Mouse (Mus musculus) limb, embryonic 11.5 days (tissue): ENCODE measurements at regions not wholly inside any gene's neighbourhood (a gene's known extent, or its start where the extent isn't known, plus 50 kb on each side); places are given as distances from the start of the nearest gene placed in this dataset.

Experiments
- ATAC-seq: fragments of 200-750 bp; cut with Nextera tagmentation; 2 replicates; pipeline ENCODE4 v1.8.0; 2017; ENCODE audit warnings: low read depth; ENCODE audit not compliant: insufficient number of reproducible peaks, low FRiP score, low TSS enrichment
- DNase-seq: peaks from one replicate; pipeline ENCODE4 v3.0.0-alpha.2; 2015; ENCODE audit warnings: low spot score
- H3K27ac ChIP-seq: fragments of 300-500 bp; sonication (generic); replicated peaks from 2 replicates; pipeline ENCODE4 v1.5.1; 2014; ENCODE audit warnings: low read depth, mild to moderate bottlenecking, low read length
- H3K27me3 ChIP-seq: fragments of 300-500 bp; sonication (generic); 2 replicates; pipeline ENCODE4 v1.6.1; 2014; ENCODE audit warnings: mild to moderate bottlenecking, low read length, mixed read lengths; ENCODE audit not compliant: control insufficient read depth, insufficient read depth
- H3K36me3 ChIP-seq: fragments of 300-500 bp; sonication (generic); 2 replicates; pipeline ENCODE4 v1.6.1; 2014; ENCODE audit warnings: mild to moderate bottlenecking, low read length, moderate library complexity, mixed read lengths; ENCODE audit not compliant: control insufficient read depth, insufficient read depth
- H3K4me1 ChIP-seq: fragments of 300-500 bp; sonication (generic); 2 replicates; pipeline ENCODE4 v1.6.1; 2014; ENCODE audit warnings: low read length, mixed read lengths; ENCODE audit not compliant: control insufficient read depth, insufficient read depth
- H3K4me2 ChIP-seq: fragments of 300-500 bp; sonication (generic); 2 replicates; pipeline ENCODE4 v1.6.1; 2014; ENCODE audit warnings: low read depth, mild to moderate bottlenecking, moderate library complexity; ENCODE audit not compliant: severe bottlenecking
- H3K4me3 ChIP-seq: fragments of 300-500 bp; sonication (generic); 2 replicates; pipeline ENCODE4 v1.5.1; 2014; ENCODE audit warnings: low read depth, low read length
- H3K9ac ChIP-seq: fragments of 300-500 bp; sonication (generic); 2 replicates; pipeline ENCODE4 v1.6.1; 2014; ENCODE audit warnings: mild to moderate bottlenecking, low read length
- H3K9me3 ChIP-seq: fragments of 300-500 bp; sonication (generic); 2 replicates; pipeline ENCODE4 v1.6.1; 2016; ENCODE audit warnings: low read length; ENCODE audit not compliant: control insufficient read depth
- WGBS: fragments of 180-500 bp; shearing (Covaris S2); extraction: QIAGEN DNeasy Blood & Tissue Kit; methylation state at CpG from one replicate; pipeline ENCODE4 v1.1.7; 2014; 5-methylcytosine and 5-hydroxymethylcytosine counted together

GRCm38 (mm10) chr1:176644248-176644647, 169.6 kb downstream of the Cep170 start:
- H3K27me3 ChIP-seq: no peaks in the 10 kb centered on the region
- H3K4me3 ChIP-seq: no peak overlapping the region
- H3K9me3 ChIP-seq: no peaks in the 10 kb centered on the region
- no peak for DNase-seq
- no peaks in the 10 kb centered on the region for H3K36me3 ChIP-seq
- no peak overlapping the region for H3K27ac ChIP-seq
- no peak overlapping the region for H3K9ac ChIP-seq
- 35% methylated on average over 1 of the region's 1 CpGs for WGBS
- H3K4me2 ChIP-seq: no peak overlapping the region
- no peaks in the 10 kb centered on the region for H3K4me1 ChIP-seq
- no peak for ATAC-seq

- H3K9me3 ChIP-seq: no peaks in the 10 kb centered on the region
- H3K27me3 ChIP-seq: no peaks in the 10 kb centered on the region
- H3K27ac ChIP-seq: no peak overlapping the region
- no peaks in the 10 kb centered on the region for H3K36me3 ChIP-seq
- WGBS: 86% methylated on average over 4 of the region's 4 CpGs
- DNase-seq (no peak), ATAC-seq (no peak)
- H3K4me3 ChIP-seq: no peak overlapping the region
- no peaks in the 10 kb centered on the region for H3K4me1 ChIP-seq
- no peak overlapping the region for H3K9ac ChIP-seq
- H3K4me2 ChIP-seq: no peak overlapping the region
Measured at GRCm38 (mm10) chr1:176623171-176623570, 190.7 kb downstream of the Cep170 start.

- 89% methylated on average over 5 of the region's 5 CpGs for WGBS
- no peak for ATAC-seq
- H3K27me3 ChIP-seq: no peaks in the 10 kb centered on the region
- no peaks in the 10 kb centered on the region for H3K36me3 ChIP-seq
- no peak overlapping the region for H3K4me3 ChIP-seq
- H3K4me2 ChIP-seq: no peak overlapping the region
- H3K9ac ChIP-seq: no peak overlapping the region
- DNase-seq: no peak
- H3K4me1 ChIP-seq: no peaks in the 10 kb centered on the region
- H3K27ac ChIP-seq: no peak overlapping the region
- no peaks in the 10 kb centered on the region for H3K9me3 ChIP-seq
Measured at GRCm38 (mm10) chr1:176622213-176622612, 191.7 kb downstream of the Cep170 start.

- ATAC-seq (no peak), DNase-seq (no peak)
- Histone ChIP-seq H3K4me2 (no peak overlapping the region), H3K27ac (no peak overlapping the region), H3K36me3 (no peaks in the 10 kb centered on the region), H3K9ac (no peak overlapping the region), H3K27me3 (no peaks in the 10 kb centered on the region), H3K4me3 (no peak overlapping the region), H3K4me1 (no peaks in the 10 kb centered on the region), H3K9me3 (no peaks in the 10 kb centered on the region)
- 96% methylated on average over 2 of the region's 2 CpGs for WGBS
Measured at GRCm38 (mm10) chr1:176621285-176621684, 192.6 kb downstream of the Cep170 start.

GRCm38 (mm10) chr1:176618896-176619295, 195.0 kb downstream of the Cep170 start:
- no peaks in the 10 kb centered on the region for H3K9me3 ChIP-seq
- no peaks in the 10 kb centered on the region for H3K27me3 ChIP-seq
- H3K4me3 ChIP-seq: no peak overlapping the region
- DNase-seq: no peak
- no peak overlapping the region for H3K27ac ChIP-seq
- H3K9ac ChIP-seq: no peak overlapping the region
- H3K4me2 ChIP-seq: no peak overlapping the region
- no peaks in the 10 kb centered on the region for H3K4me1 ChIP-seq
- H3K36me3 ChIP-seq: no peaks in the 10 kb centered on the region
- no peak for ATAC-seq
- 84% methylated on average over 4 of the region's 4 CpGs for WGBS

- H3K27ac ChIP-seq: no peak overlapping the region
- DNase-seq (no peak), ATAC-seq (no peak)
- 81% methylated on average over 2 of the region's 2 CpGs for WGBS
- H3K4me2 ChIP-seq: no peak overlapping the region
- H3K9ac ChIP-seq: no peak overlapping the region
- no peaks in the 10 kb centered on the region for H3K27me3 ChIP-seq
- H3K4me1 ChIP-seq: no peaks in the 10 kb centered on the region
- no peak overlapping the region for H3K4me3 ChIP-seq
- H3K36me3 ChIP-seq: no peaks in the 10 kb centered on the region
- H3K9me3 ChIP-seq: no peaks in the 10 kb centered on the region
Measured at GRCm38 (mm10) chr1:176615673-176616072, 198.2 kb downstream of the Cep170 start.

GRCm38 (mm10) chr1:176594312-176594711, 219.6 kb downstream of the Cep170 start:
- H3K4me1 ChIP-seq: no peaks in the 10 kb centered on the region
- H3K4me3 ChIP-seq: no peak overlapping the region
- no peak overlapping the region for H3K27ac ChIP-seq
- ATAC-seq (no peak), DNase-seq (no peak)
- no peak overlapping the region for H3K9ac ChIP-seq
- H3K27me3 ChIP-seq: no peaks in the 10 kb centered on the region
- no peaks in the 10 kb centered on the region for H3K36me3 ChIP-seq
- no peaks in the 10 kb centered on the region for H3K9me3 ChIP-seq
- no peak overlapping the region for H3K4me2 ChIP-seq
- 86% methylated on average over 2 of the region's 2 CpGs for WGBS

GRCm38 (mm10) chr1:176588144-176588543, 225.7 kb downstream of the Cep170 start:
- no peak overlapping the region for H3K27ac ChIP-seq
- WGBS: 45% methylated on average over 2 of the region's 2 CpGs
- no peaks in the 10 kb centered on the region; the same call in 1 of the 2 replicates for H3K9me3 ChIP-seq
- DNase-seq: no peak
- no peak for ATAC-seq
- no peaks in the 10 kb centered on the region for H3K27me3 ChIP-seq
- no peak overlapping the region for H3K4me3 ChIP-seq
- no peaks in the 10 kb centered on the region for H3K4me1 ChIP-seq
- H3K4me2 ChIP-seq: no peak overlapping the region
- no peak overlapping the region for H3K9ac ChIP-seq
- no peaks in the 10 kb centered on the region for H3K36me3 ChIP-seq

GRCm38 (mm10) chr1:176573703-176574102, 240.2 kb downstream of the Cep170 start:
- H3K27me3 ChIP-seq: no peaks in the 10 kb centered on the region
- H3K4me2 ChIP-seq: no peak overlapping the region
- WGBS: 71% methylated on average over 1 of the region's 1 CpGs
- no peaks in the 10 kb centered on the region for H3K36me3 ChIP-seq
- no peaks in the 10 kb centered on the region for H3K4me1 ChIP-seq
- no peak overlapping the region for H3K4me3 ChIP-seq
- DNase-seq: no peak
- no peak for ATAC-seq
- no peak overlapping the region for H3K9ac ChIP-seq
- no peaks in the 10 kb centered on the region for H3K9me3 ChIP-seq
- H3K27ac ChIP-seq: no peak overlapping the region
